21 mouse cellular contexts compared by ENCODE assay signal in the genomic region with DNA sequence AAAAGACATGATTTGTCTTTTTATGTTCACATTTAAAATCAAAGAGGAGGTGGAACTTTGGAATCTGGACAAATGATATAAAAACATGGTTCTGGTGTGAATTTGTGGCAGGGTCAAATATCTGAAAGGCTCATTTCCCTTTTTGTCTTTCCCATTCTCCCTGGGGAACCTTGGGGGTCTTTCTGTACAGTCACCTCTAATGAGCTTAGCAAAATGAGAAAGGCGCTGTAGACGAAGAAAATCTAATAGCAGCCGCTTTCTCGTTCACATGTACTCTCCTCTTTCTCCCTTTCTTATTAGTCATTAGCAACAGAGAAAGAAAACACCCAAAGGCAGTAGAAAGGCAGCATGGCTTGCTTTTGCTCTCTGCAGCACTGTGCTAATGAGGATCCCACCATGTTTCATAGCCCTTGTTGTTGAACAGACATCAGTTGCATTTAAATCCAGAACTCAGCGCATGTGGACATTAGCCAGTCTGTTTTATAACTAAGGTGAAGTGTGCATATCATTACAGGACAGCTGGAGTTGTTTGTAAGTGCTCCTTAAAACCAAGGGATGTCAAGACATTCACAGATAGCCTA.
DNase-seq lines count a peak whose midpoint lies in the region; ATAC-seq and TF ChIP-seq lines count a peak whose summit lies in the region.
"Had no signal": no experiment of that assay in that cellular context is flagged by ENCODE, and none has a peak within 500 bp of the region (broad histone marks: within the 10 kb centered on the region; RNA-seq: fewer than 3 reads in every experiment).

No protein-coding gene starts in this region.

- H3K4me2 ChIP-seq in hindbrain, embryonic 13.5 days = no peak overlapping the region
- no peak overlapping the region for H3K4me2 ChIP-seq in hindbrain, embryonic 16.5 days (ENCODE audit: low read length)
- no peak overlapping the region for H3K4me2 ChIP-seq in forebrain, embryonic 14.5 days (ENCODE audit: low read length)
- no peak overlapping the region for H3K4me2 ChIP-seq in midbrain, embryonic 14.5 days (ENCODE audit: low read length)
- H3K4me2 ChIP-seq: embryonic facial prominence, embryonic 12.5 days; hindbrain, embryonic 14.5 days had no signal

- H3K9ac ChIP-seq in hindbrain, embryonic 13.5 days = no peak overlapping the region
- no peak overlapping the region for H3K9ac ChIP-seq in hindbrain, embryonic 16.5 days (ENCODE audit: low read depth, low read length)
- H3K9ac ChIP-seq in forebrain, embryonic 14.5 days (ENCODE audit: low read length) = no peak overlapping the region
- H3K9ac ChIP-seq in midbrain, embryonic 14.5 days (replicated peaks; ENCODE audit: low read length) = no peak overlapping the region
- H3K9ac ChIP-seq: embryonic facial prominence, embryonic 12.5 days; hindbrain, embryonic 14.5 days had no signal

- no peak for ATAC-seq in hindbrain, embryonic 13.5 days (ENCODE audit: low FRiP score)
- no peak for ATAC-seq in hindbrain, embryonic 16.5 days
- ATAC-seq in forebrain, embryonic 14.5 days = peak; percentile 68
- no peak for ATAC-seq in midbrain, embryonic 14.5 days (ENCODE audit: low FRiP score, low TSS enrichment)
- ATAC-seq in monocyte, adult 5-6 weeks (replicated peaks; ENCODE audit: insufficient number of reproducible peaks, low FRiP score, low TSS enrichment, poor library complexity, severe bottlenecking) = no peak
- ATAC-seq: activated CD4-positive, CD25-positive, alpha-beta regulatory T cell, adult 4 months; intestine, embryonic 16.5 days; Patski had no signal

- no peak for TF ChIP-seq CTCF in brain, embryonic 14.5 days (IDR thresholded peaks at IDR 0.05; ENCODE audit: borderline replicate concordance, extremely low read depth, insufficient read depth, insufficient read length)

- peak overlapping the region; percentile 55; the same call in 1 of the 2 replicates for H3K27ac ChIP-seq in hindbrain, embryonic 13.5 days
- no peak overlapping the region for H3K27ac ChIP-seq in hindbrain, embryonic 16.5 days (ENCODE audit: low read depth, low read length)
- H3K27ac ChIP-seq in forebrain, embryonic 14.5 days (ENCODE audit: low read depth, low read length) = no peak overlapping the region
- H3K27ac ChIP-seq in midbrain, embryonic 14.5 days (replicated peaks; ENCODE audit: low read depth, low read length) = peak overlapping the region; percentile 9; the same call in 1 of the 2 replicates
- H3K27ac ChIP-seq: embryonic facial prominence, embryonic 12.5 days; hindbrain, embryonic 14.5 days had no signal

- H3K9me3 ChIP-seq in hindbrain, embryonic 13.5 days = no peaks in the 10 kb centered on the region
- no peaks in the 10 kb centered on the region for H3K9me3 ChIP-seq in hindbrain, embryonic 16.5 days (ENCODE audit: control insufficient read depth, low read length)
- H3K9me3 ChIP-seq in forebrain, embryonic 14.5 days (replicated peaks; ENCODE audit: control insufficient read depth, low read length) = no peaks in the 10 kb centered on the region
- no peaks in the 10 kb centered on the region for H3K9me3 ChIP-seq in midbrain, embryonic 14.5 days (ENCODE audit: control insufficient read depth, low read length)
- H3K9me3 ChIP-seq: embryonic facial prominence, embryonic 12.5 days had no signal

- peak; percentile 79 for DNase-seq in brain, embryonic 14.5 days (ENCODE audit: low read depth)
- peak; percentile 49 for DNase-seq in forebrain, embryonic 14.5 days (ENCODE audit: low spot score)
- DNase-seq in midbrain, embryonic 14.5 days = peak; percentile 36
- no peak for DNase-seq in lung, postnatal 25 days (ENCODE audit: low spot score)
- DNase-seq: adrenal gland, adult 2 months; adrenal gland, postnatal 25 days; cerebellum, adult 11-12 months; cerebellum, adult 9-10 months; cerebellum, postnatal 25 days; gastrocnemius, postnatal 36 days; heart, adult 11 months; heart, postnatal 10 days had no signal

- no peaks in the 10 kb centered on the region for H3K27me3 ChIP-seq in hindbrain, embryonic 13.5 days
- no peaks in the 10 kb centered on the region for H3K27me3 ChIP-seq in hindbrain, embryonic 16.5 days (replicated peaks; ENCODE audit: control insufficient read depth, insufficient read depth, low read length)
- no peaks in the 10 kb centered on the region for H3K27me3 ChIP-seq in forebrain, embryonic 14.5 days (replicated peaks; ENCODE audit: control insufficient read depth, insufficient read depth, low read length)
- no peaks in the 10 kb centered on the region for H3K27me3 ChIP-seq in midbrain, embryonic 14.5 days (ENCODE audit: control insufficient read depth, insufficient read depth, low read length)
- H3K27me3 ChIP-seq: CH12.LX; embryonic facial prominence, embryonic 12.5 days; Patski had no signal

- no peak overlapping the region for H3K4me3 ChIP-seq in hindbrain, embryonic 13.5 days
- H3K4me3 ChIP-seq in hindbrain, embryonic 16.5 days (ENCODE audit: low read length) = no peak overlapping the region
- H3K4me3 ChIP-seq in forebrain, embryonic 14.5 days (ENCODE audit: low read depth, low read length) = no peak overlapping the region
- H3K4me3 ChIP-seq in midbrain, embryonic 14.5 days (replicated peaks; ENCODE audit: low read depth, low read length) = no peak overlapping the region
- H3K4me3 ChIP-seq: embryonic facial prominence, embryonic 12.5 days had no signal

- WGBS in hindbrain, embryonic 13.5 days = 53% methylated on average over 5 of the region's 5 CpGs
- 52% methylated on average over 5 of the region's 5 CpGs for WGBS in hindbrain, embryonic 16.5 days
- 4% methylated on average over 5 of the region's 5 CpGs for WGBS in forebrain, embryonic 14.5 days
- WGBS in midbrain, embryonic 14.5 days = 51% methylated on average over 5 of the region's 5 CpGs

- peaks cover 5% of the 10 kb centered on the region; the same call in 1 of the 2 replicates for H3K4me1 ChIP-seq in hindbrain, embryonic 13.5 days (replicated peaks)
- H3K4me1 ChIP-seq in hindbrain, embryonic 16.5 days (ENCODE audit: control insufficient read depth, insufficient read depth, low read depth, low read length) = no peaks in the 10 kb centered on the region; the same call in 1 of the 2 replicates
- 0 out of 2 replicates have a peak, but pooled peaks cover 3% of the 10 kb centered on the region for H3K4me1 ChIP-seq in forebrain, embryonic 14.5 days (ENCODE audit: control insufficient read depth, insufficient read depth, low read length)
- peaks cover 5% of the 10 kb centered on the region; the same call in 1 of the 2 replicates for H3K4me1 ChIP-seq in midbrain, embryonic 14.5 days (ENCODE audit: control insufficient read depth, insufficient read depth, low read length)

- no peaks in the 10 kb centered on the region for H3K36me3 ChIP-seq in hindbrain, embryonic 13.5 days
- H3K36me3 ChIP-seq in hindbrain, embryonic 16.5 days (ENCODE audit: control insufficient read depth, insufficient read depth, low read length) = no peaks in the 10 kb centered on the region
- H3K36me3 ChIP-seq in forebrain, embryonic 14.5 days (ENCODE audit: control insufficient read depth, insufficient read depth, low read length) = no peaks in the 10 kb centered on the region
- no peaks in the 10 kb centered on the region for H3K36me3 ChIP-seq in midbrain, embryonic 14.5 days (ENCODE audit: control insufficient read depth, insufficient read depth, low read length)
- H3K36me3 ChIP-seq: embryonic facial prominence, embryonic 12.5 days had no signal

- no peak for TF ChIP-seq POLR2A in brain, embryonic 14.5 days (IDR thresholded peaks at IDR 0.05; ENCODE audit: borderline replicate concordance, extremely low read depth, insufficient read depth, insufficient read length, poor library complexity, severe bottlenecking)

Comparison
In these comparisons a context has a peak if more than half of its experiments do, and no peak if none do; other contexts are left out.
1. H3K27ac ChIP-seq: peak in hindbrain, embryonic 13.5 days (single experiment) and midbrain, embryonic 14.5 days (single experiment); none in hindbrain, embryonic 16.5 days (single experiment) and forebrain, embryonic 14.5 days (single experiment).